ENCODE assay signal across 20 mouse cellular contexts in genomic region chr5:133683021-133683420, GRCm38 (mm10).
A peak's percentile ranks its signal among the peaks of the same experiment; 100 is the strongest.
DNase-seq lines count a peak whose midpoint lies in the region; ATAC-seq lines count a peak whose summit lies in the region.
"Had no signal": no experiment of that assay in that cellular context is flagged by ENCODE, and none has a peak within 500 bp of the region (broad histone marks: within the 10 kb centered on the region; RNA-seq: fewer than 3 reads in every experiment).

No protein-coding gene starts in this region.

- H3K9me3 ChIP-seq in hindbrain, embryonic 10.5 days = no peaks in the 10 kb centered on the region
- H3K9me3 ChIP-seq in hindbrain, embryonic 12.5 days (replicated peaks) = no peaks in the 10 kb centered on the region
- H3K9me3 ChIP-seq in neural tube, embryonic 15.5 days (replicated peaks) = no peaks in the 10 kb centered on the region
- no peaks in the 10 kb centered on the region for H3K9me3 ChIP-seq in limb, embryonic 10.5 days (replicated peaks)
- H3K9me3 ChIP-seq: embryonic facial prominence, embryonic 13.5 days; forebrain, embryonic 13.5 days had no signal

- DNase-seq in hindbrain, embryonic 10.5 days (ENCODE audit: low spot score) = peak; percentile 6
- peak; percentile 47 for DNase-seq in neural tube, embryonic 10.5 days (ENCODE audit: extremely low spot score, low spot score)
- DNase-seq in limb, embryonic 10.5 days (ENCODE audit: low spot score) = peak; percentile 54
- DNase-seq in adrenal gland, postnatal 25 days = no peak
- no peak for DNase-seq in ovary, postnatal 36 days (ENCODE audit: low spot score)
- DNase-seq: adrenal gland, adult 2 months; adrenal gland, postnatal 36 days; cerebellum, adult 2 months; forebrain, postnatal 0 days; gastrocnemius, postnatal 36 days; heart, adult 11 months; heart, postnatal 10 days; kidney, adult 11 months had no signal

- H3K4me2 ChIP-seq in hindbrain, embryonic 12.5 days (replicated peaks) = no peak overlapping the region
- H3K4me2 ChIP-seq in neural tube, embryonic 15.5 days = no peak overlapping the region
- H3K4me2 ChIP-seq: embryonic facial prominence, embryonic 13.5 days; forebrain, embryonic 13.5 days had no signal

- H3K36me3 ChIP-seq in hindbrain, embryonic 10.5 days = no peaks in the 10 kb centered on the region
- H3K36me3 ChIP-seq in hindbrain, embryonic 12.5 days = no peaks in the 10 kb centered on the region
- H3K36me3 ChIP-seq in neural tube, embryonic 15.5 days = no peaks in the 10 kb centered on the region
- no peaks in the 10 kb centered on the region for H3K36me3 ChIP-seq in limb, embryonic 10.5 days
- H3K36me3 ChIP-seq: embryonic facial prominence, embryonic 13.5 days had no signal

- H3K9ac ChIP-seq in hindbrain, embryonic 12.5 days = no peak overlapping the region
- no peak overlapping the region for H3K9ac ChIP-seq in neural tube, embryonic 15.5 days (replicated peaks)
- H3K9ac ChIP-seq: embryonic facial prominence, embryonic 13.5 days; forebrain, embryonic 13.5 days; forebrain, postnatal 0 days had no signal

- 0 out of 2 replicates have a peak, but pooled peaks cover 4% of the 10 kb centered on the region for H3K4me1 ChIP-seq in hindbrain, embryonic 10.5 days (replicated peaks)
- H3K4me1 ChIP-seq in hindbrain, embryonic 12.5 days = no peaks in the 10 kb centered on the region
- H3K4me1 ChIP-seq in neural tube, embryonic 15.5 days = no peaks in the 10 kb centered on the region
- peaks cover 14% of the 10 kb centered on the region; the same call in 1 of the 2 replicates for H3K4me1 ChIP-seq in limb, embryonic 10.5 days
- H3K4me1 ChIP-seq: embryonic facial prominence, embryonic 13.5 days had no signal

- no peaks in the 10 kb centered on the region for H3K27me3 ChIP-seq in hindbrain, embryonic 10.5 days (ENCODE audit: insufficient read depth, poor library complexity, severe bottlenecking)
- H3K27me3 ChIP-seq in hindbrain, embryonic 12.5 days = no peaks in the 10 kb centered on the region; the same call in 1 of the 2 replicates
- 0 out of 2 replicates have a peak, but pooled peaks cover 4% of the 10 kb centered on the region for H3K27me3 ChIP-seq in neural tube, embryonic 15.5 days (replicated peaks)
- H3K27me3 ChIP-seq in limb, embryonic 10.5 days (ENCODE audit: low read depth, poor library complexity, severe bottlenecking) = no peaks in the 10 kb centered on the region
- H3K27me3 ChIP-seq: CH12.LX; embryonic facial prominence, embryonic 13.5 days; forebrain, embryonic 13.5 days; Patski had no signal

- no peak for ATAC-seq in hindbrain, embryonic 12.5 days (ENCODE audit: low FRiP score)
- ATAC-seq in neural tube, embryonic 15.5 days (ENCODE audit: low FRiP score) = no peak
- ATAC-seq: forebrain, embryonic 13.5 days; forebrain, postnatal 0 days; hindbrain, postnatal 0 days; Patski had no signal

- WGBS in hindbrain, embryonic 10.5 days = 71% methylated on average over 9 of the region's 10 CpGs
- 43% methylated on average over 9 of the region's 10 CpGs for WGBS in hindbrain, embryonic 12.5 days
- 42% methylated on average over 10 of the region's 10 CpGs for WGBS in neural tube, embryonic 15.5 days
- 34% methylated on average over 10 of the region's 10 CpGs for WGBS in limb, embryonic 10.5 days

- H3K27ac ChIP-seq in hindbrain, embryonic 10.5 days = no peak overlapping the region
- no peak overlapping the region for H3K27ac ChIP-seq in hindbrain, embryonic 12.5 days
- no peak overlapping the region for H3K27ac ChIP-seq in neural tube, embryonic 15.5 days (replicated peaks)
- no peak overlapping the region for H3K27ac ChIP-seq in limb, embryonic 10.5 days
- H3K27ac ChIP-seq: embryonic facial prominence, embryonic 13.5 days; forebrain, embryonic 13.5 days; hindbrain, postnatal 0 days had no signal

- no peak overlapping the region for H3K4me3 ChIP-seq in hindbrain, embryonic 10.5 days
- no peak overlapping the region for H3K4me3 ChIP-seq in hindbrain, embryonic 12.5 days
- no peak overlapping the region for H3K4me3 ChIP-seq in neural tube, embryonic 15.5 days (replicated peaks)
- no peak overlapping the region for H3K4me3 ChIP-seq in limb, embryonic 10.5 days
- H3K4me3 ChIP-seq: embryonic facial prominence, embryonic 13.5 days; forebrain, embryonic 13.5 days had no signal

Comparison
In these comparisons a context has a peak if more than half of its experiments do, and no peak if none do; other contexts are left out.
1. DNase-seq: peak in hindbrain, embryonic 10.5 days (single experiment), neural tube, embryonic 10.5 days (single experiment) and limb, embryonic 10.5 days (single experiment); none in adrenal gland, postnatal 25 days (single experiment) and ovary, postnatal 36 days (single experiment).